Mouse (Mus musculus) myocyte (in vitro differentiated cells): ENCODE results near the gene Kansl2. TPM values are rescaled to one million over a fixed set of nuclear protein-coding genes. Genes with fewer than 3 reads are reported as not detected.

Source experiments
- H3K27me3 ChIP-seq: one replicate; pipeline ENCODE4 v1.6.1; 2011; ENCODE audit not compliant: control insufficient read depth, insufficient read depth, insufficient read length
- H3K36me3 ChIP-seq: one replicate; pipeline ENCODE4 v1.6.1; 2011; ENCODE audit not compliant: control insufficient read depth, insufficient read depth
- H3K4me2 ChIP-seq: one replicate; pipeline ENCODE4 v1.6.1; 2011; ENCODE audit warnings: low read depth, control low read depth
- H3K4me3 ChIP-seq: one replicate; pipeline ENCODE4 v1.5.1; 2011; ENCODE audit warnings: mild to moderate bottlenecking, control low read depth, moderate library complexity
- H3K79me2 ChIP-seq: one replicate; pipeline ENCODE4 v1.6.1; 2011; ENCODE audit not compliant: control insufficient read depth, insufficient read depth
- H3ac ChIP-seq: one replicate; pipeline ENCODE4 v1.6.1; 2011; ENCODE audit not compliant: control insufficient read depth, insufficient read length
- CEBPB ChIP-seq: IDR thresholded peaks from 2 replicates; pipeline ENCODE4 v1.6.1; 2011; ENCODE audit warnings: mild to moderate bottlenecking, moderate library complexity; ENCODE audit not compliant: poor library complexity, insufficient read depth, severe bottlenecking
- E2F4 ChIP-seq: IDR thresholded peaks from one replicate; pipeline ENCODE4 v1.6.1; 2011; ENCODE audit warnings: mild to moderate bottlenecking, control low read depth, moderate library complexity; ENCODE audit not compliant: insufficient read depth
- MAX ChIP-seq: IDR thresholded peaks from one replicate; pipeline ENCODE4 v1.6.1; 2011; ENCODE audit warnings: low read depth, mild to moderate bottlenecking, control low read depth
- MYOD1 ChIP-seq, 3 experiments: IDR thresholded peaks; one replicate each; pipeline ENCODE4 v1.6.1; 2011; ENCODE audit warnings: control low read depth in 2 of 3, low read depth in 2 of 3, mild to moderate bottlenecking in 2 of 3, moderate library complexity in 1 of 3; ENCODE audit not compliant: insufficient read length in 2 of 3, control insufficient read depth in 1 of 3
- MYOG ChIP-seq, 3 experiments: IDR thresholded peaks; one replicate each; pipeline ENCODE4 v1.6.1; 2011; ENCODE audit warnings: control low read depth in 2 of 3, low read depth in 2 of 3, mild to moderate bottlenecking in 2 of 3; ENCODE audit not compliant: insufficient read length in 2 of 3, control insufficient read depth in 1 of 3, insufficient read depth in 1 of 3
- POLR2A ChIP-seq: IDR thresholded peaks from one replicate; pipeline ENCODE4 v1.6.1; 2011; ENCODE audit warnings: low read depth, mild to moderate bottlenecking, control low read depth, moderate library complexity; ENCODE audit not compliant: insufficient read length
- POLR2AphosphoS2 ChIP-seq: IDR thresholded peaks from one replicate; pipeline ENCODE4 v1.6.1; 2011; ENCODE audit warnings: low read depth, control low read depth; ENCODE audit not compliant: insufficient read length
- REST ChIP-seq: IDR thresholded peaks from one replicate; pipeline ENCODE4 v1.6.1; 2011; ENCODE audit warnings: mild to moderate bottlenecking, control low read depth, moderate library complexity; ENCODE audit not compliant: insufficient read depth, insufficient read length
- SRF ChIP-seq: IDR thresholded peaks from one replicate; pipeline ENCODE4 v1.6.1; 2011; ENCODE audit warnings: low read depth; ENCODE audit not compliant: control insufficient read depth, insufficient read length
- TCF12 ChIP-seq: IDR thresholded peaks from one replicate; pipeline ENCODE4 v1.6.1; 2011; ENCODE audit warnings: mild to moderate bottlenecking, control low read depth; ENCODE audit not compliant: poor library complexity, insufficient read depth, severe bottlenecking
- TCF3 ChIP-seq: IDR thresholded peaks from one replicate; pipeline ENCODE4 v1.6.1; 2011; ENCODE audit warnings: low read depth, control low read depth; ENCODE audit not compliant: insufficient read length
- USF1 ChIP-seq: IDR thresholded peaks from one replicate; pipeline ENCODE4 v1.6.1; 2011; ENCODE audit warnings: low read depth, mild to moderate bottlenecking, control low read depth, moderate library complexity
- polyA plus RNA-seq: library from polyadenylated mRNA; unstranded; fragments of >200 nt; fragmentation: generic; extraction: Trizol; gene quantifications from one replicate; pipeline ENCODE4 v1.2.1, GENCODE M21; 2012; ENCODE audit warnings: missing spikeins

Gene Kansl2
- polyA plus RNA-seq, 1 experiment: 109 TPM

- no peak overlapping the region for H3ac ChIP-seq
Measured at GRCm38 (mm10) chr15:98541064-98541463, 7.0 kb upstream of the Kansl2 start.

GRCm38 (mm10) chr15:98537923-98538322, 3.9 kb upstream of the Kansl2 start:
- no peaks in the 10 kb centered on the region for H3K27me3 ChIP-seq
- peak overlapping the region; percentile 10 for H3K4me2 ChIP-seq
- no peak overlapping the region for H3ac ChIP-seq
- H3K36me3 ChIP-seq: peaks cover 33% of the 10 kb centered on the region
- no peak overlapping the region for H3K4me3 ChIP-seq
- TF ChIP-seq TCF12: peak; percentile 4
- peak; percentile 16 to 48 (median 32) for TF ChIP-seq MYOD1 (IDR thresholded peaks at IDR 0.05; ENCODE audit: control insufficient read depth in 1 of 3, insufficient read length in 2 of 3, low read depth in 2 of 3)
- no peak for TF ChIP-seq POLR2AphosphoS2
- no peak for TF ChIP-seq SRF
- no peak for TF ChIP-seq E2F4
- no peak for TF ChIP-seq POLR2A
- TF ChIP-seq USF1: peak; percentile 77
- no peak for TF ChIP-seq TCF3
- TF ChIP-seq REST: no peak
- no peak for TF ChIP-seq CEBPB
- TF ChIP-seq MYOG (IDR thresholded peaks at IDR 0.05; ENCODE audit: control insufficient read depth in 1 of 3, insufficient read depth in 1 of 3, insufficient read length in 2 of 3, low read depth in 2 of 3): peak in 1 of 3 experiments; percentile 72
- TF ChIP-seq MAX: no peak
- H3K79me2 ChIP-seq: peaks cover 45% of the 10 kb centered on the region

More at GRCm38 (mm10) chr15:98541064-98541463, 7.0 kb upstream of the Kansl2 start:
- Histone ChIP-seq H3K4me2 (peak overlapping the region; percentile 14), H3K79me2 (peaks cover 38% of the 10 kb centered on the region), H3K27me3 (no peaks in the 10 kb centered on the region), H3K4me3 (no peak overlapping the region), H3K36me3 (peaks cover 63% of the 10 kb centered on the region)
- TF ChIP-seq POLR2AphosphoS2: peak; percentile 25
- no peak for TF ChIP-seq TCF12
- peak; percentile 96 for TF ChIP-seq CEBPB

DNA sequence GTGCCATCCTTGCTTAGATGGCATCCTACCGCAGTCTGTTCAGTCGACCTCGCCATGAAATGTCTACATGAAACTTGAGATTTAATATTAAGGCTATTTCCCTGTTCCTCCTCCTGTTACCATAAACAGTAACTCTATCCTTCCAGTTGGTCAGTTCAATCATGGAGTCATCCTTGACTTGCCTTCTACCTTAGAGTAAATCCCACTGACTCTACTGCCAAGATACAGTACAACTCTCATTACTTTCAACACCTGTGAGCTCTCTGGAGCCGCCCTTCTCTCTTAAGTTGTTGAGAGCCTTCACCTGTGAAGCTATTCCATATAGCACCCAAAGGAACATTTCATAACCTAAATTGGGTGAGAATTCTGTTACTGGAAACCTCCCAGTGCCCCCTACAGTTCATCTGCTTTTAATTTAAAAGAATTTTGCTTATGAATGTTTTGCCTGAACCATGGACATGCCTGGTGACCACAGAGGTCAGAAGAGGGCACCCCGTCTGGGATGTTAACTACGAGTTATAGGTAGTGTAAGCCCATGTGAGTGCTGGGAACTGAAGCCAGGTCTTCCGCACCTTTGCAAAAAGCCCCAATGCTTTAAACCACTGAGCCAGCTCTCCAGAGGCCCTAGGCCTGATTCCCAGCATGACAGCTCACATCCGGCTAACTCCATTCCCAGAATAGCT, 2.9 kb upstream of the Kansl2 start:
- TF ChIP-seq POLR2A: no peak
- peak; percentile 32 to 39 (median 37) for TF ChIP-seq MYOD1 (IDR thresholded peaks at IDR 0.05; ENCODE audit: control insufficient read depth in 1 of 3, insufficient read length in 2 of 3, low read depth in 2 of 3)
- peak overlapping the region; percentile 10 for H3K4me2 ChIP-seq
- H3K79me2 ChIP-seq: peaks cover 50% of the 10 kb centered on the region
- no peak overlapping the region for H3ac ChIP-seq
- H3K27me3 ChIP-seq: no peaks in the 10 kb centered on the region
- no peak overlapping the region for H3K4me3 ChIP-seq
- H3K36me3 ChIP-seq: peaks cover 30% of the 10 kb centered on the region

GRCm38 (mm10) chr15:98535921-98536320, 1.9 kb upstream of the Kansl2 start:
- Histone ChIP-seq H3K4me2 (no peak overlapping the region), H3K79me2 (peaks cover 50% of the 10 kb centered on the region), H3K27me3 (no peaks in the 10 kb centered on the region), H3ac (no peak overlapping the region), H3K4me3 (no peak overlapping the region), H3K36me3 (peaks cover 31% of the 10 kb centered on the region)
- TF ChIP-seq MYOG (IDR thresholded peaks at IDR 0.05; ENCODE audit: control insufficient read depth in 1 of 3, insufficient read depth in 1 of 3, insufficient read length in 2 of 3, low read depth in 2 of 3) (no peak), POLR2A (no peak), USF1 (no peak), MYOD1 (IDR thresholded peaks at IDR 0.05; ENCODE audit: control insufficient read depth in 1 of 3, insufficient read length in 2 of 3, low read depth in 2 of 3) (no peak)

DNA sequence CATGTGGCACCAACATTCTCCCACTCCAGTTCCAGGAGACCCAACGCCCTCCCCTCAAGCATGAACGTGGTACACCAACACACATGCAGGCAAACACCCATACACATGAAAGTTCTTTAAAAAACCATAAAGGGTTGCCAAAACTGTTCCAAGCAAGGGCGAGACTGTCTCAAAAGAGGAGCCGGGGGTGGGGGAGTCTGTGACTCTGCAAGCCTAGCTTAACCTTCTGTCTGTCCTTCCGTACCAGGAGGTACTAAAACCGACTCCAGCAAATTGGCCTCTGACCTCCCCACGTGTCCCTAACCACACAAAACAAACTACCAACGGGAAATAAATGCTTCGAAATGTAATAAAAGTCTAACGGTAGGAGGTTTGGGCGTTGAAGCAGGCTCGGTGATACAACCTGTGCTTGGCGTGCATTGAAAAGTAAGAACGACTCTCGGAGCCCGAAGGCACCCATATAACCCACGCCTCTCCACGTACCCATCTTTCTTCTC, 981 bp downstream of the Kansl2 start:
- TF ChIP-seq USF1: peak; percentile 31
- TF ChIP-seq POLR2A: peak; percentile 25
- TF ChIP-seq CEBPB: no peak
- TF ChIP-seq MYOG (IDR thresholded peaks at IDR 0.05; ENCODE audit: control insufficient read depth in 1 of 3, insufficient read depth in 1 of 3, insufficient read length in 2 of 3, low read depth in 2 of 3): no peak
- no peak for TF ChIP-seq E2F4
- no peak for TF ChIP-seq MAX
- TF ChIP-seq REST: no peak
- no peak for TF ChIP-seq TCF12
- no peak for TF ChIP-seq MYOD1 (IDR thresholded peaks at IDR 0.05; ENCODE audit: control insufficient read depth in 1 of 3, insufficient read length in 2 of 3, low read depth in 2 of 3)
- TF ChIP-seq POLR2AphosphoS2: no peak
- TF ChIP-seq SRF: no peak
- no peak for TF ChIP-seq TCF3
- peak overlapping the region; percentile 88 for H3K4me2 ChIP-seq

More for the DNA sequence above, 981 bp downstream of the Kansl2 start:
- Histone ChIP-seq H3K36me3 (peaks cover 33% of the 10 kb centered on the region), H3K27me3 (no peaks in the 10 kb centered on the region), H3ac (peak overlapping the region; percentile 95), H3K79me2 (peaks cover 44% of the 10 kb centered on the region), H3K4me3 (peak overlapping the region; percentile 89)
